Mouse (Mus musculus): ENCODE results near the gene Lingo1.

Gene Lingo1

DNA sequence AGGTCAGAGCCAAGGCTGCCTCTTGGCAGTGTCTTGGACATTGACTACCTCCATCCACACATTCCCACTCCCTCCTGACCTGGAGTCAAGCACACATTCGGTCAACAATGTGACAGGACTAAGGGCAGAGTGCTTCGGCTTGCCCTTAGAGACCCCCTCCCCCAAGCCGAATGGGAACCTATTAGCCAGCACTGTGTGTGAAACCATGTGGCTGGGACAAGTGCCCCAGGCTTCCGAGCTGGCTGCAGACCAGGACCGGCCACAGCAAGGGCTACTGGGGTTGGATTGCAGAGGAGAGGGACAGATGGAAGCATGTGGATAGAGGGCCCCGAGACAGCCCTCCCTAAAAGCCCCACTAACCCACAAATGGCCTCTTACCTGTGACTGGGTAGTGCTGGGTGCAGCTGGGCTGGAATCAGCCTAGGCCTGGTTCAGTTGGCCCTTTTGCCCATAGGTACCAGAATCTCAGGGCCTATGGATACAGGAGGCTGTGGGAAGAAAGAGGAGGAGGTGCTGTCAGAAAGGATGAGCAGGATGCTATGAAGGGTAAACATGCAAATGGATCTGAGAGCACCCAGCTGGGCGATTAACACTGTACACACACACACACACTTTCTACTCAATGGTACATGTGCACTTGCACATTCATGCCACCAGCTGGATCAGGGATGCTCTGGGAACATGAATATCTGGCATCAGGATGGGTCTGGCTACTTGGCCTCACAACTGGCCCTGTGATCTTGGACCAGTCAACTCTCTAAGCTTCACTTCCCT lies 20.9 kb downstream of the Lingo1 start:
- no peak for DNase-seq

DNA sequence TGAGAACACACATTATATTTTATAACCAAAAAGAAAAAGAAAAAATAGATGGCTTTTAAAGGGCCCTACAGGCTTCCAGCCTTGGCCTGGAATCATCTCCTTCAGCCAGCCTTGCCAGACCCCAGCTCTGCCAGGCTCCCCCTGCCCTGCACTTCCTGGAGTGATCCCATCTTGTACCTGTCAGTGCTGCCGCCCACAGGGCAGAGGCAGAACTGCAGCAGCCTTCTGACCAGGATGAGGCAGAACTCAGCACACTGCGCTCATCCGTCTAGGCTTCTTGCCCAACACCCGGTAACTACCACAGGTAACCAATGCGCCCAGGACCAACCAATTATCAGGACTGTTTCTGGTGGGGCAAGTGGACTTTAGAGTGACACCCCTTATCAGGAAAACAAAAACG lies 22.0 kb downstream of the Lingo1 start:
- DNase-seq, result peak; percentile 92

DNA sequence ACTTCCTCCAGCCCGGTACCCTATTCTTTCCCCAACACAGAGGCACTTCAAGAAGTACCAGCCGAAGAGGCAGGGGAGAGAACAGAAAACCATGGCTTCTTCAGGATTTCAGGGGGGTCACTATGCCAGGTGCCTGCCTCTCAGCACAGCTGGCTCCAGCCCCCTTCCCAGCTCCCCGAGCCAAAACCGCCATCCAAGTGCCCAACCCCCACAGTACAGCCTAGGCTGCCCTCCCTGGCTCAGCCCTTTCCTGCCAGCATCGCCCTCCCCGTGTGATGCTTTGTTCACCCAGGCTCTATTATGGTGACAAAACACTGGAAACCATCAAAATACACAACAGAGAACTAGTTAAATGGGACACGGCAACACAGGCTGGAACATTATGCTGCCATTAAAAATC lies 22.6 kb downstream of the Lingo1 start:
- no peak for DNase-seq

DNA sequence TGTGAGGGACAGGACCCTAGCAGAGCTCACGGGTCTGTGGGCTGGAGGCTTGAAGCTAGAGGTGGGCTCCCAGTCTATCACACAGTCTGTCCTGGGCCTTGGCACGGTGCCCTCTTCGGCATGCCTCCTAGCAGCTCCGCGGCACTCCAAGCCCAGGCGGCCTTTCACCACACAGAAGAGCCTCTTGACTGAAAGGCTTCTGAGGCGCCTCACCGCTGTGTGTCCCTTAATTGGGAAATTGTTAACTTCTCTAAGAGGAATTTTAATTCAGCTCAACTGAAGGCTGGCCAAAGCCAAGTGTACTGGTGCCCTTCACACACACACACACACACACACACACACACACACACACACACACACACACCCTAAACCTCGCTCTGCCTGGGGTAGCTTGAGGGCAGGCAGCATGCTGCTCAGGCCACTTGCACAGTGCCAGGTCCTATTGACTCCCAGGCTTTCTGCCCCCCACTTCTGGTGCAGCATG lies 28.6 kb downstream of the Lingo1 start:
- no peak for DNase-seq

DNA sequence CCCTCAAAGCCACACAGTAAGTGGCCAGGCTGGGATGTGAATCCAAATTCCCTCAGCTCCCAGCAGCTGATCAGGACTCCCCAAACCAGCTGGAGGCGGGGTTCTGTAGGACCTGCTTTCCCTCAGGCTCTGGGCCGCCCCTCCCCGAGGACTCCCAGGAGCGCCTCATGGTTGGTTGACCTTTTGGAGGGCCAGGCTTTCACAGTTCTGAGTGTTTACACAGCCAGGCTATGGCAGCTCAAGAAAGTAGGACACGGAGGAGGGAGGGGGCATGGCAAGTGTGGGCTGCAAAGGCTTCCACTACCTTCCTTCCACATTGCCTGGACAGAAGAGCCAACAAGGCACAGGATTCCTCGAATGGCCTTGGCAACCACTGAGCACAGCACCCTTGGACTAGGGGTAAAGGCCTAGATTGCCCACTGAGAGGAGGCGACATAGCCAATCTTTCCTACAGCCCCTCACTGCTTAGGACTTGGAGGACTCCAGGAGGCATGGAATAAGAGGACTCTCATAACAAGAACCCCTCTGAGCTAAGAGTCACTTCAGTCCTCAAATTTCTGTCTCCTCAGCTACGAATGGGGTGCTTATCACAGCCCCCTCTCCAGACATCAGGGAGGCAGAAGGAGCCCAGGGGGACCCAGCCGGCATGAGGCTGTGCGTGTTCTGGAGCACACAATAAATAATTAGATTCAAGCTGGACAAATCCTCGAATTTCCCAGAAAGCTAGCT lies 29.5 kb downstream of the Lingo1 start:
- DNase-seq, result no peak

DNA sequence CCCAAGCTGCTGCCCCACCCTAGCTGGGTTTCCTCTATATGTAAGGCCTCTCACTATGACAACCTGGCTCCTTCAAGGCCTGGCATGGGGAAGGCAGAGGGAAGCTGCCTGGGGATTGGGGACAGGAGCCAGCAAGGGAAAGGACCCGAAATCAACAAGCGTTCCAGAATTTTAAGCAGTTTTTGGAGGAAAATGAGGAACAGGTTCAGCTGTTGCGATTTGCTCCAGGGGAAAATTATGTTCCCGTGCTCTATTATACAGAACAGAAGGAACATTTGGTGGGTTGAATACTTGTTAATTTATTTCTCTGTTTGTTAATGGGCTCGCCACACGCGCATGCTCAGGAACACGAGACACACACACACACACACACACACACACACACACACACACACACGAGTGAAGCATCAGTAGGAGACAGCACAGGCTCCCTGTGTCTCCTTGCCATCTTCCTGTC lies 34.1 kb downstream of the Lingo1 start:
- no peak for DNase-seq

DNA sequence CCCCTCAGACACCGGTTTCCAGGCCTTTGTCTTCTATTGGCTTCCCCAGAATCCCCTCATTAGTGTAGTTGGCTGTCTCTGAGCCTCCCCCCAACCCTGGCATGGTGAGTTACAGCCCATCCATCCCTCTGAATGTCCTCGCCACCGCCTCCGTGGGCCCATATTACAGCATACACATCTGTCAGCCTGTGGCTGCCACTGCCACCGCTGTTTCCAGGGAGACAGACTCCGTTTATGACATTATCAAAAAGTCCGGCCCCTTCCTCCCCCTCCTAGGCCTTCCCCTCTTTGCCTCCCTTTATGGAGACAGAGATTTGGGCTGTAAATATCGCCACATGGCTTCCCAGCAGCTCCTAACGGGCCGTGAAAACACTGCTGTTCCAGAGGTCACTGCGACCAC lies 38.5 kb downstream of the Lingo1 start:
- no peak for DNase-seq

DNA sequence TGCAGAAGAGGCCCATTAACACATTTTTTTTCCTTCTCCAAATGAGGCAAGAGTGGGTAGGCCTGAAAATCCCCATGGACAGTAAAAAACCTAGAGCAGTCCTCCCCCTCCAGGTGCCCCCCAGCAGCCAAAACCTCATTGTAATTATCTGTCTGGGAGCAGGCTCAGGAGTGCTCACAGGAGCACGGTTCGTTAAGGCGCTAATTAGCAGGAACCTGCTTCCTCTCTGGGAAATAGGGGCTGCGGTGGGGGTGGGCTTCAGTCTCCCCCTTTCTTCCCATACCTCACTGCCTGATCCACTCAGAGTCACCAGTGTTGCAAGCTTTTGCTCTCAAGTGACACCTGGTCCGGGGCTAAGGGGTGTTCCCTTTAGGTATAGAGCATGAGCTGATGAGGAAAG lies 41.1 kb downstream of the Lingo1 start:
- DNase-seq, result no peak

DNA sequence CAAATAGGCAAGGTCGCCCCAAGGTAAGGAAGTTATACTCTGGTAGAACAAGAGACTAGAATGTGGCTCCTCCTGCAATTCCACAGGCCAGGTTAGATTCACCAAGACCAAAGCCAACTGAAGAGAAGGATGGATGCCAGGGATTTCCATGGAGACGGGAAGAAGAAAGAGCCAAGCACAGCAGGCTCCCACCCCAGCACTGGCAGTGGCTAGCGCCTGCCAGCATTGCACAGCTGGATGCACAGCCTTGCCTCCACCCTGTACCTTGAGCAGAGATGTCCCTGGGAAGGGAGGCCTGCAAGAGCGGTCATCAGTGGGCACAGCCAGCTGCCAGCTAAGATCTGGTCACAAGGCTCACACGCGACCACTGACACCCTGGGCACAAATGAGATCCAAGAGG lies 42.9 kb downstream of the Lingo1 start:
- DNase-seq, result no peak

DNA sequence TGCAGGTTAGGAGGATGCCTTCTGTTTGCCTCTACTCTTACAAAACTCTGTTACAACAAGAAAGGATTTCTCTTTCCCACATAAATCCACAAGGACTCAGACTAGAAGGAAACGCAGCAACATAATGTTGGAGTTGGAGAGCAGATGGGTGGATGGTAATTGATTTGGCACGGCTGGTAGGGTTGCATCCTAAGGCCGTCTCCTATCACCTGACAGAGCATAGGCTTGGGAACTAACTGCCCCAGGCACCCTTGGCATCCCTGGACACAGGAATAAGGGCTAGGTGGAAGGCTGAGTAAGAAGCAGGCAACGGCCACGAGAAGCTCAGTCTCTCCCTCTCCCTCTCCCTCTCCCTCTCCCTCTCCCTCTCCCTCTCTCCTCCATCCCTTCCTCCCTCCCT lies 48.2 kb downstream of the Lingo1 start:
- DNase-seq, result no peak

DNA sequence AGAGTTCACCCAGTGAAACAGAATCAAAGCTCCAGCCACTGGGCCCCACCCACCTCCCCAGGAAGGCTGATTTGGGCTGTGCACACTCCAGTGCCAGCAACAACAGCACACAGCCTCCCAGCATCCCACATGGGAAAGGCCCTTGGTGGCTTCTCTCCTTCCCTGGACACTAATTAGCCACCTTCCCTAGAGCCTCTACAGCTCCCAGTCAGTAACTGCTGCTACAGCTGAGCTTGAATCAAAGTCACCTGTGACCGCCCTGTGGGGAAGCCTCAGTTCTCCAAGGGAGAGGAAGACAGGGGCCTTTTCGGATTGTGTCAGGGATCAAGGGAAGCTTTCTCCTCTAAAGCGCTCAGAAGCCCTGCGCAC lies 49.4 kb downstream of the Lingo1 start:
- no peak for DNase-seq

DNA sequence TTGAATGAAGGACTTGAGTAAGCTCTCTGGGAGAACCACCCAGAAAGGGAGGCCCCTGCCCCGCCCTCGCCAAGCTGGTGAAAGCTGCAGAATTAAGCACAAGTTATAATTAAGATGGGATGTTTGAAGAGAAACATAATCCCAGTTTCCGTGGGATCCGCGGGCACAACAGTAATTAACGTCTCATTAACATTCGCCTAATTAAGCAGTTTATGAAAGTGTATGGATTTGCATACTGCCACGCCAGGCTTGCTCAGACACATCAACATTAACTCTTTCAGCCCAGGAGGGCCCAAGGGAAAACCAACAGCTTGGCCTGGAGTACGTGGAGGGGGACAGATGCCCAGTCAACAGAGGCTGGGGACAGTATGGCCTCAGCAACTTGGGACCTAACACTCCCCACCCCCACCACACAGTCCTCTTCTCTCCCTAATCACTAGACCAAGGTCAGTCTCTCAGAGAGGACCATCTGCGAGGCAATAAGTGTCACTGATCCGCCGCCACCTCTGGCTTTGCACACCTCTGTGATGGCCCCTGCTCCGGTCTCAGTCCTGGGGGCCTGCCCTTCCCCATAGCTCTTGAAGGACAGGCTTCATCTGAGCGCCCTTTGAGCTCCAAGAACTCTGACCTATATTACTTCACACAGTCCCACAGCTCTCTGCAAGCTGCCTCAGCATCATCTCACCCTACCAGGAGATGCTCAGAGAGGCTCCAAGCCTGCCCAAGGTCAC lies 49.9 kb downstream of the Lingo1 start:
- no peak for DNase-seq

DNA sequence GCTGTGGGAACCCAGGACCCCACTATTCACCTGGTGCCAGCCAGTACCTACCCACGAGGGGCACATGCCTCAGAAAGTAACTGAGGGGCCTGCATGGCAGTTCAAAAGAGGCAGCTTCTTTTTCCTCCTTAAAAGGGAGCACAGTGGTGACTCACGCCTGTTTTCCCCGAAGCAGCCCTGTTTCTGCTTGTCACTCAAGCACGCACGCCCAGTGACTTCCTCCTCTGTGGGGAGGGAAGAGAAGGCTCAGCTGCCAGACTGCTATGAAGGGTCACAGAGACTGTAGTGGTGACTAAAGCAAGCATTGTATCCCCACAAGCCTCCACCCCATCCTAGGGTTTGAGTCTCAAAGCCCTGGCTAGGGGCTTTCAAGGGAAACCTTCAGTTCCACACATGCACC lies 51.9 kb downstream of the Lingo1 start:
- no peak for DNase-seq

DNA sequence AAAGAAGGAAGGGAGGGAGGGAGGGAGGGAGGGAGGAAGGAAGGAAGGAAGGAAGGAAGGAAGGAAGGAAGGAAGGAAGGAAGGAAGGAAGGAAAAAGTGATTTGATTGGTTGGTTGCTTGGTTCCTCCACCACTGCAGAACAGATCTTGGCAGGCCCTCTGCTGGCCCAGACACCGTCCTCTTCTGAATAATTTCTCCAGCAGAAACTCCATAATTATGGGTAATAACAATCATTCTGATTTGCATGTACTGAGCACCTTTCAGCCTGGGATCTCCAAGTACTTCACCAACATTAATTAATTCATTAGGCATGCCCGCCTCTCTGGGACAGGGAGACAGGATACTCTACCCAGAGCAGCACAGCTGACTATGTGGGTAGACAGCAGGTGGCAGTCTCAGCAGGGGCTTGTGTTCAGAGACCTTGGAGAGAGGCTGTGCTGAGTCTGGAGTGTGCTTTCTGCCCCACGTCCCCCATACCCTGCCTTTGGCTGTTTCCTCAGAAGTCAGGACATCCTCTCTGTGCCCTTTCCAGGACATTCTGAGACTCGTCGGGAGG lies 57.0 kb downstream of the Lingo1 start:
- DNase-seq, result no peak

DNA sequence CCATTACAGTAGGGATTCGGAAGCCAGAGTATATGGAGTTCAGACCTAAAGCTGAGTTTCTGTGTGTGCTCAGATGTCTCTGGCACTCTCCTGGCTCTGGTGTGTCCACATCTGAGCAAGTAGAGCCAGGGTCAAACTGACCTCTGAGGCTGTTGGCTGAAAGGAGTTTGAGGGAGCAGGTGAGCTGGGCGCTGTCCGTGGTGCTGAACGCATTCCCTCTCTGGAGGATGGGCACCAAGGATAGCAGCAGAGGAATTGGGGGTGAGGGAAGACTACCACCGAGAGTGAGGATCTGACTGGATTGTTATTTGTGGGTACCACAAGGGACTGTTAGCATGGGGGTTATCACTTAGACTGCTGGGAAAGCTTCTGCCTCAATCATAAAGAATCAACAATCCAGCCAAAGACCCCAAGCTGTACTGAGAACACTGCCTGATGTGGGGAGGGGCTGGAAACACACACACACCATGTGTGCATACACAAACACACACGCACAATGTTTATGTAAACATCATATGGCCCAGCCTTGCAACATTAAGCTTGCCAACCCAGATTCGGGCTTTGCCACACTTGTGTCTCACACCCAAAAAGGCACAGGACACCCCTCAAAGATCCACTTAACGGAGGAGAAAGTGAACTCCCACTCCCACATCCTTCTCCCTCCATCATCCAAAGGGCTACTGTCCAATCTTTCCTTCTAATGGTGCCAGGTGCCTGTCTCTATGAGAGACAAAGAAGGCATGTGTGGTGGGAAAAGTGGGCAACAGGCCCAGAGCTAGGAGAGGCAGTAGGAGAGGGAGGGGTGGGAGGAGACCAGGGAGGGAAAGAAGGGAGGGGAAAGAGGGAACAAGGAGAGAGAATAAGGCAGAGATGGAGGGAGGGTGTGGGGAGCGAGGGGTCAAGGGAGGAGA lies 57.8 kb downstream of the Lingo1 start:
- no peak for DNase-seq

DNA sequence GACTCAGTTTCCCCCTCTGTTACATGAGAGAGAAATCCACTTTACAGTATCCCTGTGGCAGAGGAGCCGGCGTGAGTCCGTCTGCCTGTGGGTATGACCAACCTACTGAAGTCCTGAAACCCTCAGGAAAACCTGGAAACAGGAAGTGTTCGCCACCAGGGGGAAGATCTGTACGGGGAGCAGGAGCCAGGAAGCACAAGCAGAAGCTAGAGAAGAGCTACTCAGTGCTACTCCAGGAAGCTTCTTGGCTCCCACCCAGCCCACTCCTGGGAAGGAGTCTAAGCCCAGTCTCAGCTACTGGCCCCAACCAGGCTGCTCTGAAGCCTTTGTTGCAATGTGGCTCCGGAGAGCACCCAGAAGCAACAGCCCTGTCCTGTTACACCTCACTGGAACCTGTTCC lies 61.9 kb downstream of the Lingo1 start:
- no peak for DNase-seq

DNA sequence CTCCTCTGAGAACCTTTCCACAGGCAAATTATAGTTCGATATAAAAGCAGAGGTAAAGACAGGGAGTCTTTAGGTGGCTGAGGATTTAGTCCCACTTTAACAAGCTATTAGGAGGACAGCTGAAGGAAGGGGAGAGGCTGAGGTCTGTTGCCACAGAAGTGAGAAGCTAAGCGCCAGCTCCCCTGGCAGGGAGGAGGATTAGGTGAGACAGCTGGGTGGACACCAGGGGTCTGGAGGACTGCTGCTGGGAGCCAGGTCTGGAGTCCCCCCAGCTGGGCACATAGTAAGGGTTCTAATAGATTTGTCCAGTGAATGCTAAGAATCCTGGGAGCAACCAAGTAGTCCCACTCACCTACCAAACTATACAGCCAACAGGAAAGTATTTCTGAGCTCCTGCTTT lies 65.3 kb downstream of the Lingo1 start:
- no peak for DNase-seq

DNA sequence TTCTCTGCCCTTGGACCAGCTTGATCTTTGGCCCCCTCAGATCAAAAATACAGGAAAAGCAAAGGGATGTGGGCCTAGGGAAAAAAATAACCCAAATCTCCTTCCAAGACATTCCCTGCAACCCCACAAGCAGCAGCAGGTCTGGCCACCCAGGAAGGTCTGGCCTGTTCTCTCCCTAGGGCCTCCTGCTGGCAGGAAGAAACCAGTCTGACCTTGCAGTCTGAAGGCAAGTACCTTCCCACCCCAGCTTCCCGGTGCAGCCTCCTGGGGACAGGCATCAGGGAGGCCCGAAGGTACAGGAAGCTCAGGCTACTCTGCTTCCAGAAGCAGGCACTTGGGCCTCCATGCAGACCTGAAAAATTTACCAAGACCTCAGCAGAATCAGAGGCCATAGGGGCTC lies 67.1 kb downstream of the Lingo1 start:
- DNase-seq, result no peak

DNA sequence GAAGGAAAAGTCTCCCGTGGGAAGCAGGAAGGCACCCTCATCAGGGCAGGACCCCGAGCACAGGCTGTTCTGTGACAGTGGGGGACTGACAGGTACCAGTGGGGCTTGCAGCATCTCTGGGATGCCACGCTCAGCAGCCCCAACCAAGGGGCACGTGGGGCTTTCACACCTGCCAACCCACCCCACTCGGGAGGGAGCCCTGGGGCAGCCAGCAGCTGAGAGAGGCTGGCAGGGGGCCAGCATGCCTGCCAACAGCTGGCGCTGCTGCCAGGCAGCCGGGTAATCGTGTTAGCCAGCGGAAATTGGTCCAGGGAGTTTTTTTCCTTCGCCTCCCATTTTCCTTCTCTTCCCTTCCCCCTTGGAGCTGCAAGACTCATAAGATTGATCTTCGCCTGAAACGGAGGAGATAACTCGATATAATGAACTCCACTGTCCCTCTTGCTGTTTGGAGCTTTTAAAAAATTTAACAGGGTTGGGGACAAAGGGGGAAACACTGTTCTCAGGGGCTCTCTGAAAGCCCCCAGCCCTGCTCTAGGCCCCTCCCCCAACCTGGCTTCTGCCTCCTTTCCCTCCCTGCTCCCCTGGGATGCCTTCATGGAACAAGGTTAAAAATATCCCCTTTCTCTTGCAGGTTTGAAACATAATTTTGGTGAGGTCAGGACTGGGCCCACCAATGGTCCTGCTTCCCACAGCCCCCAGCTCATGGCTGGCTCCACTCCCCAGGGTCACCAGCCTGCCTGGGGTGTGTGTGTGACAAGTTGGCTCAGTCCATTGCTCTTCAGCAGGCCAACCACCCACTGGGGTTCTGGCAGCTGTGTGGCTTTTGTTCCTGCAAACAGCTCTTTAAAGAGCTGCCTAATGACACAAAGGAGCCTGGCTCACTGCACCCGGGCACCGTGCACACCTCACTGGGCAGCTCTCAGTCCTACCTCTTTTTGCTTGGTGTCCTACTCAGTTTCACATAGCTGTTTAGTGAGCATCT lies 68.3 kb downstream of the Lingo1 start:
- DNase-seq, result peak; percentile 94

DNA sequence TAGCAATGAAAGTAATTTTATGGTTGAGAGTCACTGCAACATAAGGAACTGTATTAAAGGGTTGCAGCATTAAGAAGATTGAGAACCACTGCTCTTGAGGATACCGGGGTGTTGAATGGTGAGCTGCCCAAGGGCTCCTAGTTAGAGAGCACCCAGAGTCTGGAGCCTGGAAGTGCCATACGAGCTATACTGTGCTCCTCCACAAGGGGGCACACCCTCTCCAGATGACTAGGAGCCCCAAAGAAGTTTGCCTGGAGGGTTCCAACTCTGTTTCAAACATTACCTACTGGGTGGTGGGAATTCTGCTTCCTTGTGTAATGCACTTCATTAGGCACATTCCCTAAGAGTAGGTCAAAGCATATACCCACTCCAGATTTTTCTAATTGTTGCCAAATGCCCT lies 70.5 kb downstream of the Lingo1 start:
- DNase-seq, result no peak
